Mouse (Mus musculus) ES-Bruce4 (cell line): ENCODE measurements around the gene Zfp978.

Source experiments
- CTCF ChIP-seq: IDR thresholded peaks from one replicate; pipeline ENCODE4 v1.8.1; 2011; ENCODE audit warnings: low read depth, low read length
- EP300 ChIP-seq: IDR thresholded peaks from 2 replicates; pipeline ENCODE4 v1.6.1; 2011; ENCODE audit warnings: low read depth, low read length; ENCODE audit not compliant: insufficient read depth

GRCm38 (mm10) chr4:147433874-147434273 lies 72.8 kb downstream of the Zfp978 start:
- TF ChIP-seq CTCF (no peak), EP300 (no peak)
